8 mouse cellular contexts compared by ENCODE assay signal in the genomic region with DNA sequence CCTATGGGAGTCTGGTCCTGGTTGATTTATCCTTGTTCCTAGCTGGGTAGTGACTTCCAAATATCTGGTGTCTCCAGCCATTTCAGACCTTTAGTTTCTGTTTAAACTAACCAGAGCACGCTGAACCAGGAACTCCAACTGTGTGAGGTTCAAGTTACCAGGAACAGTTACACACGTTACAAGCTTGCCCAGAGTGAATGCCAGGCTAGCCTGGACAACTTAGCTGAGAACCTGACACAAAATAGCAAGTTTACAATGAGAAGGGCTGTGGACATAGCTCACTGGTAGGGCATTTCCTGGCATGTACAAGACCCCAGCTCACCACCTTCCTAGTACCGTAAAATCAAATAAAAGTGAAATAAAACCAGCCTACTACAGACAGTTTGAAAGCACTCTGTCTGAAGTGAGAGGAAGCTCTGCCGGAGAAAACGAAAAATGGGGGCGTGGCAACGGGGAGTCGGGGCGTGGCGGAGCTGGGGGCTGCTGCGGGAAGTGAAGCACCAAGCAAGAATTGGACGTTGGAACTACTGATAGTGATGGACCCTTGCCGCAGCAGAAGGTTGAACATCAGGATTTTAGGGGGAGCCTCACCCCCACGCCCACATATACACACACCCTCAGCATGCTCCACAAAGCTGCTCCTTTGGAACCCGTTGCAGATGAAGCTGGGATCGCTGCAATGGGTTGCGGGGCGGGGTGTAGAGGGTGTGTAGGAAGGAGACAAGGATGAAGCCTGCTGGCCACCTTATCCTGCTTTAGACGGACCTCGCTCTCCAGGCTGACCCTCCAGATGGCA.
DNase-seq lines count a peak whose midpoint lies in the region; ATAC-seq and TF ChIP-seq lines count a peak whose summit lies in the region.

No protein-coding gene starts in this region.

- intact Hi-C loops in heart, postnatal 36 days (cut with DNase I): no loop called here

- peaks cover 3% of the 10 kb centered on the region; the same call in 1 of the 2 replicates for H3K27me3 ChIP-seq in embryonic facial prominence, embryonic 14.5 days (replicated peaks; ENCODE audit: control insufficient read depth, insufficient read depth, low read length)
- H3K27me3 ChIP-seq in midbrain, postnatal 0 days (ENCODE audit: insufficient read depth, low read length): peaks cover 6% of the 10 kb centered on the region; the same call in 1 of the 2 replicates

- peak; percentile 16 to 49 for DNase-seq in spleen, adult 18-20 months
- DNase-seq in spleen, adult 12 weeks (ENCODE audit: low spot score): no peak
- peak; percentile 39 for DNase-seq in embryonic facial prominence, embryonic 14.5 days (ENCODE audit: low spot score)
- DNase-seq in heart, postnatal 36 days: peak; percentile 19 to 37
- DNase-seq in liver: peak; percentile 41
- no peak for DNase-seq in midbrain, postnatal 0 days (ENCODE audit: low spot score)
- peak; percentile 84 for DNase-seq in thymus, postnatal 14 days
- no peak for DNase-seq in left cerebral cortex, adult 8-10 months (ENCODE audit: low spot score in 2 of 2)

- ATAC-seq in embryonic facial prominence, embryonic 14.5 days (ENCODE audit: low read depth): no peak
- no peak for ATAC-seq in midbrain, postnatal 0 days (ENCODE audit: low FRiP score)

- H3K9ac ChIP-seq in embryonic facial prominence, embryonic 14.5 days (ENCODE audit: low read depth, low read length): peak overlapping the region; percentile 52
- 0 out of 2 replicates have a peak overlapping the region, but pooled peaks have one; percentile 24 for H3K9ac ChIP-seq in midbrain, postnatal 0 days (replicated peaks; ENCODE audit: low read length, poor library complexity, severe bottlenecking)

- no peaks in the 10 kb centered on the region for H3K36me3 ChIP-seq in embryonic facial prominence, embryonic 14.5 days (ENCODE audit: control insufficient read depth, insufficient read depth, low read length)
- H3K36me3 ChIP-seq in midbrain, postnatal 0 days (ENCODE audit: insufficient read depth, low read length): no peaks in the 10 kb centered on the region

- TF ChIP-seq CTCF in midbrain, postnatal 0 days (IDR thresholded peaks at IDR 0.05): no peak

- peaks cover 7% of the 10 kb centered on the region; the same call in 1 of the 2 replicates for H3K4me1 ChIP-seq in embryonic facial prominence, embryonic 14.5 days (ENCODE audit: control insufficient read depth, insufficient read depth, low read length)
- no peaks in the 10 kb centered on the region for H3K4me1 ChIP-seq in midbrain, postnatal 0 days (ENCODE audit: insufficient read depth, low read length)

- whole genome bisulfite sequencing in embryonic facial prominence, embryonic 14.5 days: 3% methylated on average over 20 of the region's 20 CpGs
- WGBS in midbrain, postnatal 0 days: 7% methylated on average over 20 of the region's 20 CpGs

- no peak overlapping the region for H3K27ac ChIP-seq in embryonic facial prominence, embryonic 14.5 days (replicated peaks; ENCODE audit: low read depth, low read length)
- no peak overlapping the region for H3K27ac ChIP-seq in midbrain, postnatal 0 days (ENCODE audit: low read depth, low read length)

- no peaks in the 10 kb centered on the region for H3K9me3 ChIP-seq in embryonic facial prominence, embryonic 14.5 days (ENCODE audit: control insufficient read depth, low read length)
- no peaks in the 10 kb centered on the region for H3K9me3 ChIP-seq in midbrain, postnatal 0 days (ENCODE audit: low read length)

- H3K4me3 ChIP-seq in embryonic facial prominence, embryonic 14.5 days (ENCODE audit: low read depth, low read length): peak overlapping the region; percentile 42
- H3K4me3 ChIP-seq in midbrain, postnatal 0 days (ENCODE audit: low read depth, low read length): peak overlapping the region; percentile 25

- peak overlapping the region; percentile 71 for H3K4me2 ChIP-seq in embryonic facial prominence, embryonic 14.5 days (ENCODE audit: low read depth, low read length)
- peak overlapping the region; percentile 53 for H3K4me2 ChIP-seq in midbrain, postnatal 0 days (ENCODE audit: low read depth, low read length, poor library complexity, severe bottlenecking)

Comparison
In these comparisons a context has a peak if more than half of its experiments do, and no peak if none do; other contexts are left out.
1. DNase-seq: peak in spleen, adult 18-20 months (2 of 2), embryonic facial prominence, embryonic 14.5 days (single experiment), heart, postnatal 36 days (2 of 2), liver (single experiment) and thymus, postnatal 14 days (single experiment); none in spleen, adult 12 weeks (single experiment), midbrain, postnatal 0 days (single experiment) and left cerebral cortex, adult 8-10 months (0 of 2).